Mouse (Mus musculus) cerebral cortex, adult 2 months (tissue): ENCODE data around the gene Chst11.

Experiments
- WGBS: fragments of 180-500 bp; shearing (Covaris S2); methylation state at CpG from one replicate; pipeline ENCODE4 v1.1.7; 2018; 5-methylcytosine and 5-hydroxymethylcytosine counted together

Gene Chst11

GRCm38 (mm10) chr10:82984950-82985699 is at the start of gene Chst11:
TSS of gene Chst11 (plus strand) at chr10:82985498.
- under 1% methylated on average over 50 of the region's 67 CpGs for WGBS

- WGBS, result 87% methylated on average over 6 of the region's 6 CpGs
Observed at GRCm38 (mm10) chr10:82935774-82936173, 49.5 kb upstream of the Chst11 start.

GRCm38 (mm10) chr10:82953415-82953814 is 31.9 kb upstream of the Chst11 start:
- 76% methylated on average over 4 of the region's 4 CpGs for WGBS

GRCm38 (mm10) chr10:82955117-82955516 is 30.2 kb upstream of the Chst11 start:
- WGBS, result 93% methylated on average over 18 of the region's 18 CpGs

GRCm38 (mm10) chr10:82958218-82958761 is 27.0 kb upstream of the Chst11 start:
- 72% methylated on average over 5 of the region's 5 CpGs for WGBS

GRCm38 (mm10) chr10:82961302-82961701 is 24.0 kb upstream of the Chst11 start:
- 62% methylated on average over 7 of the region's 7 CpGs for WGBS

GRCm38 (mm10) chr10:82962018-82962417 is 23.3 kb upstream of the Chst11 start:
- 95% methylated on average over 4 of the region's 4 CpGs for WGBS

- 82% methylated on average over 6 of the region's 6 CpGs for WGBS
Observed at GRCm38 (mm10) chr10:82962472-82963020, 22.8 kb upstream of the Chst11 start.

GRCm38 (mm10) chr10:82964491-82964890 is 20.8 kb upstream of the Chst11 start:
- whole genome bisulfite sequencing, result 85% methylated on average over 7 of the region's 7 CpGs

GRCm38 (mm10) chr10:82966672-82967071 is 18.6 kb upstream of the Chst11 start:
- WGBS, result 93% methylated on average over 7 of the region's 7 CpGs

GRCm38 (mm10) chr10:82969612-82970011 is 15.7 kb upstream of the Chst11 start:
- WGBS, result 71% methylated on average over 5 of the region's 5 CpGs

GRCm38 (mm10) chr10:82971549-82971948 is 13.7 kb upstream of the Chst11 start:
- WGBS, result 81% methylated on average over 11 of the region's 11 CpGs

GRCm38 (mm10) chr10:82974201-82974600 is 11.1 kb upstream of the Chst11 start:
- 84% methylated on average over 5 of the region's 5 CpGs for WGBS

- 74% methylated on average over 6 of the region's 6 CpGs for WGBS
Observed at GRCm38 (mm10) chr10:82974627-82975177, 10.6 kb upstream of the Chst11 start.

GRCm38 (mm10) chr10:82975806-82976205 is 9.5 kb upstream of the Chst11 start:
- 92% methylated on average over 15 of the region's 15 CpGs for WGBS

- WGBS, result 90% methylated on average over 3 of the region's 3 CpGs
Observed at GRCm38 (mm10) chr10:82982286-82982685, 3.0 kb upstream of the Chst11 start.

GRCm38 (mm10) chr10:82985700-82986131 is 418 bp downstream of the Chst11 start:
- WGBS, result under 1% methylated on average over 32 of the region's 32 CpGs

GRCm38 (mm10) chr10:82986251-82986992 is 1.1 kb downstream of the Chst11 start:
- 4% methylated on average over 21 of the region's 21 CpGs for WGBS

GRCm38 (mm10) chr10:82986993-82987349 is 1.7 kb downstream of the Chst11 start:
- WGBS, result 21% methylated on average over 8 of the region's 8 CpGs

- 35% methylated on average over 4 of the region's 4 CpGs for WGBS
Observed at GRCm38 (mm10) chr10:82987394-82987793, 2.1 kb downstream of the Chst11 start.

GRCm38 (mm10) chr10:82989418-82990025 is 4.2 kb downstream of the Chst11 start:
- 79% methylated on average over 13 of the region's 13 CpGs for WGBS

GRCm38 (mm10) chr10:82990918-82991317 is 5.6 kb downstream of the Chst11 start:
- 58% methylated on average over 7 of the region's 7 CpGs for WGBS
